Mouse (Mus musculus): ENCODE data around the gene Fdxr. TPM values are rescaled to one million over a fixed set of nuclear protein-coding genes. Genes with fewer than 3 reads are reported as not detected.
A peak's percentile ranks its signal among the peaks of the same experiment; 100 is the strongest.

The Fdxr gene
- polyA plus RNA-seq, 1 experiment from 2014 or later = 15.2 TPM

GRCm38 (mm10) chr11:115267061-115267883 lies 9.6 kb downstream of the Fdxr start, which contains the start of gene Grin2c:
Gene Grin2c, minus strand, starts transcription at chr11:115267243.
- WGBS = 10% methylated on average over 29 of the region's 50 CpGs
- Histone ChIP-seq H3K4me3 (replicated peaks; ENCODE audit: low read length) (peak within 1 kb of the TSS; percentile 29), H3K27me3 (ENCODE audit: control insufficient read depth, insufficient read depth, low read length) (peaks cover 74% of the 10 kb centered on the region), H3K9me3 (ENCODE audit: control insufficient read depth, low read length) (no peaks in the 10 kb centered on the region), H3K9ac (no peak within 1 kb of the TSS; the same call in 1 of the 2 replicates), H3K27ac (no peak within 1 kb of the TSS), H3K4me2 (replicated peaks) (peak within 1 kb of the TSS; percentile 57), H3K36me3 (replicated peaks; ENCODE audit: control insufficient read depth, insufficient read depth) (peaks cover 23% of the 10 kb centered on the region), H3K4me1 (replicated peaks; ENCODE audit: control insufficient read depth, insufficient read depth, low read length) (peaks cover 9% of the 10 kb centered on the region)
- DNase-seq (ENCODE audit: low spot score) (no peak), ATAC-seq (ENCODE audit: low FRiP score) (0 out of 2 replicates have a peak, but pooled peaks have one; percentile 28)

- no peak overlapping the region for H3K27ac ChIP-seq
- peaks cover 20% of the 10 kb centered on the region for H3K36me3 ChIP-seq (replicated peaks; ENCODE audit: control insufficient read depth, insufficient read depth)
- ATAC-seq (ENCODE audit: low FRiP score) (no peak), DNase-seq (ENCODE audit: low spot score) (no peak)
- no peak overlapping the region for H3K9ac ChIP-seq
- 3% methylated on average over 22 of the region's 22 CpGs for WGBS
- H3K27me3 ChIP-seq (ENCODE audit: control insufficient read depth, insufficient read depth, low read length) = peaks cover 83% of the 10 kb centered on the region
- peak overlapping the region; percentile 57 for H3K4me2 ChIP-seq (replicated peaks)
- no peaks in the 10 kb centered on the region for H3K9me3 ChIP-seq (ENCODE audit: control insufficient read depth, low read length)
- peak overlapping the region; percentile 29 for H3K4me3 ChIP-seq (replicated peaks; ENCODE audit: low read length)
- H3K4me1 ChIP-seq (replicated peaks; ENCODE audit: control insufficient read depth, insufficient read depth, low read length) = peaks cover 9% of the 10 kb centered on the region
These were observed 10.5 kb downstream of the Fdxr start for GRCm38 (mm10) chr11:115266400-115266778.

- no peak overlapping the region for H3K27ac ChIP-seq
- no peak for ATAC-seq (ENCODE audit: low FRiP score)
- H3K9ac ChIP-seq = no peak overlapping the region
- no peak overlapping the region; the same call in 1 of the 2 replicates for H3K4me2 ChIP-seq (replicated peaks)
- no peak overlapping the region for H3K4me3 ChIP-seq (replicated peaks; ENCODE audit: low read length)
- H3K4me1 ChIP-seq (replicated peaks; ENCODE audit: control insufficient read depth, insufficient read depth, low read length) = peaks cover 9% of the 10 kb centered on the region
- H3K9me3 ChIP-seq (ENCODE audit: control insufficient read depth, low read length) = no peaks in the 10 kb centered on the region
- H3K36me3 ChIP-seq (replicated peaks; ENCODE audit: control insufficient read depth, insufficient read depth) = peaks cover 20% of the 10 kb centered on the region
- peaks cover 88% of the 10 kb centered on the region for H3K27me3 ChIP-seq (ENCODE audit: control insufficient read depth, insufficient read depth, low read length)
- no peak for DNase-seq (ENCODE audit: low spot score)
- 3% methylated on average over 20 of the region's 20 CpGs for WGBS
These were observed 11.0 kb downstream of the Fdxr start for GRCm38 (mm10) chr11:115265771-115266399.

GRCm38 (mm10) chr11:115264862-115265668 lies 11.8 kb downstream of the Fdxr start:
- WGBS = 5% methylated on average over 37 of the region's 39 CpGs
- H3K9me3 ChIP-seq (ENCODE audit: control insufficient read depth, low read length) = no peaks in the 10 kb centered on the region
- no peak overlapping the region for H3K27ac ChIP-seq
- H3K27me3 ChIP-seq (ENCODE audit: control insufficient read depth, insufficient read depth, low read length) = peaks cover 96% of the 10 kb centered on the region
- H3K4me1 ChIP-seq (replicated peaks; ENCODE audit: control insufficient read depth, insufficient read depth, low read length) = peaks cover 9% of the 10 kb centered on the region
- no peak for DNase-seq (ENCODE audit: low spot score)
- peak overlapping the region; percentile 41 for H3K4me2 ChIP-seq (replicated peaks)
- H3K36me3 ChIP-seq (replicated peaks; ENCODE audit: control insufficient read depth, insufficient read depth) = peaks cover 20% of the 10 kb centered on the region
- H3K4me3 ChIP-seq (replicated peaks; ENCODE audit: low read length) = peak overlapping the region; percentile 20
- peak overlapping the region; percentile 39; the same call in 1 of the 2 replicates for H3K9ac ChIP-seq
- no peak for ATAC-seq (ENCODE audit: low FRiP score)

GRCm38 (mm10) chr11:115264136-115264861 lies 12.6 kb downstream of the Fdxr start:
- peaks cover 97% of the 10 kb centered on the region for H3K27me3 ChIP-seq (ENCODE audit: control insufficient read depth, insufficient read depth, low read length)
- no peak for DNase-seq (ENCODE audit: low spot score)
- no peaks in the 10 kb centered on the region for H3K9me3 ChIP-seq (ENCODE audit: control insufficient read depth, low read length)
- no peak overlapping the region for H3K4me2 ChIP-seq (replicated peaks)
- H3K4me1 ChIP-seq (replicated peaks; ENCODE audit: control insufficient read depth, insufficient read depth, low read length) = peaks cover 9% of the 10 kb centered on the region
- H3K9ac ChIP-seq = no peak overlapping the region
- peaks cover 15% of the 10 kb centered on the region for H3K36me3 ChIP-seq (replicated peaks; ENCODE audit: control insufficient read depth, insufficient read depth)
- no peak for ATAC-seq (ENCODE audit: low FRiP score)
- H3K4me3 ChIP-seq (replicated peaks; ENCODE audit: low read length) = no peak overlapping the region
- no peak overlapping the region for H3K27ac ChIP-seq
- WGBS = 67% methylated on average over 7 of the region's 7 CpGs

GRCm38 (mm10) chr11:115262954-115263353 lies 13.9 kb downstream of the Fdxr start:
- H3K4me2 ChIP-seq (replicated peaks) = no peak overlapping the region
- H3K4me1 ChIP-seq (replicated peaks; ENCODE audit: control insufficient read depth, insufficient read depth, low read length) = peaks cover 13% of the 10 kb centered on the region
- 74% methylated on average over 11 of the region's 11 CpGs for WGBS
- no peak overlapping the region for H3K27ac ChIP-seq
- DNase-seq (ENCODE audit: low spot score) = no peak
- H3K9ac ChIP-seq = no peak overlapping the region
- ATAC-seq (ENCODE audit: low FRiP score) = no peak
- H3K9me3 ChIP-seq (ENCODE audit: control insufficient read depth, low read length) = no peaks in the 10 kb centered on the region
- no peak overlapping the region for H3K4me3 ChIP-seq (replicated peaks; ENCODE audit: low read length)
- peaks cover 2% of the 10 kb centered on the region; the same call in 1 of the 2 replicates for H3K36me3 ChIP-seq (replicated peaks; ENCODE audit: control insufficient read depth, insufficient read depth)
- peaks cover 97% of the 10 kb centered on the region for H3K27me3 ChIP-seq (ENCODE audit: control insufficient read depth, insufficient read depth, low read length)

GRCm38 (mm10) chr11:115259134-115259533 lies 17.7 kb downstream of the Fdxr start:
- Histone ChIP-seq H3K4me3 (replicated peaks; ENCODE audit: low read length) (no peak overlapping the region), H3K4me1 (replicated peaks; ENCODE audit: control insufficient read depth, insufficient read depth, low read length) (peaks cover 4% of the 10 kb centered on the region; the same call in 1 of the 2 replicates), H3K4me2 (replicated peaks) (no peak overlapping the region), H3K27ac (no peak overlapping the region), H3K36me3 (replicated peaks; ENCODE audit: control insufficient read depth, insufficient read depth) (no peaks in the 10 kb centered on the region), H3K9ac (no peak overlapping the region), H3K9me3 (ENCODE audit: control insufficient read depth, low read length) (no peaks in the 10 kb centered on the region), H3K27me3 (ENCODE audit: control insufficient read depth, insufficient read depth, low read length) (peaks cover 82% of the 10 kb centered on the region)
- no peak for ATAC-seq (ENCODE audit: low FRiP score)
- WGBS = 81% methylated on average over 4 of the region's 4 CpGs
- no peak for DNase-seq (ENCODE audit: low spot score)

GRCm38 (mm10) chr11:115257775-115258510 lies 18.9 kb downstream of the Fdxr start:
- Histone ChIP-seq H3K36me3 (replicated peaks; ENCODE audit: control insufficient read depth, insufficient read depth) (no peaks in the 10 kb centered on the region), H3K9me3 (ENCODE audit: control insufficient read depth, low read length) (no peaks in the 10 kb centered on the region), H3K27ac (no peak overlapping the region), H3K4me2 (replicated peaks) (peak overlapping the region; percentile 33), H3K4me3 (replicated peaks; ENCODE audit: low read length) (peak overlapping the region; percentile 18), H3K9ac (no peak overlapping the region), H3K27me3 (ENCODE audit: control insufficient read depth, insufficient read depth, low read length) (peaks cover 75% of the 10 kb centered on the region), H3K4me1 (replicated peaks; ENCODE audit: control insufficient read depth, insufficient read depth, low read length) (peaks cover 4% of the 10 kb centered on the region; the same call in 1 of the 2 replicates)
- 17% methylated on average over 57 of the region's 59 CpGs for WGBS
- no peak for DNase-seq (ENCODE audit: low spot score)
- no peak for ATAC-seq (ENCODE audit: low FRiP score)

Measured in hindbrain, embryonic 14.5 days (tissue).